Mouse (Mus musculus) olfactory bulb, adult 2 months (tissue): ENCODE measurements at regions not wholly inside any gene's neighbourhood (a gene's known extent, or its start where the extent isn't known, plus 50 kb on each side); places are given as distances from the start of the nearest gene placed in this dataset.

Source experiments
- CTCF ChIP-seq: fragments of 200-500 bp; IDR thresholded peaks from 2 replicates; pipeline ENCODE4 v1.5.1; 2012; ENCODE audit warnings: low read depth, mild to moderate bottlenecking, low read length, moderate library complexity; ENCODE audit not compliant: insufficient read depth
- POLR2A ChIP-seq: fragments of 200-500 bp; IDR thresholded peaks from 2 replicates; pipeline ENCODE4 v1.6.1; 2012; ENCODE audit warnings: mild to moderate bottlenecking, low read depth, low read length, moderate library complexity; ENCODE audit not compliant: insufficient read depth

GRCm38 (mm10) chr6:112133522-112133921, 140.0 kb upstream of the Lmcd1 start:
- TF ChIP-seq CTCF (no peak), POLR2A (no peak)
